Mouse (Mus musculus) fat pad, adult 2 months (tissue): ENCODE results near the gene Sit1.

ENCODE experiments used
- DNase-seq: peaks from one replicate; pipeline ENCODE4 v3.0.0-alpha.2; 2011; ENCODE audit warnings: low read depth, low spot score; ENCODE audit errors: extremely low read depth

Gene Sit1

GRCm38 (mm10) chr4:43483535-43484091 is at the start of gene Sit1:
Gene Sit1, minus strand, starts transcription at chr4:43483734.
- DNase-seq: no peak

DNA sequence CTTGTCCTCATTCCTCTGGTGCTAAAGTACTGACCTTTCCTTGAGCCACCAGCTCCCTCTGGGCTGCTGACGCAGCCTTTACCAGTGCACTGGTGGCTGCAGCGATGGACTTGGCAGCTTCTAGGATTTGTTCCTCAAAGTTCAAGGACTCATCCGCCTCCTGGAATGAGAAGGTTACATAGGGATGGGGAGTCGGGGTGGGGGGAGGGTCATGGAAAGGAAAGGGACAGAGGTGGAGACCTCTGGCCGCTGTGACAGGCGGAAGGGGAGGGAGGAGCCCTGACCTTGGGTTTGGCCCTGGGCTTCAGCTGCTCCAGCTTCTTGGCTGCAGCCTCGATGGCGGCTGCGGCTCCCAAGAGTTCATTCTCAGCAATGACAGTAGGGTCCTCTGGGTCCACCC is 49.7 kb upstream of the Sit1 start:
- DNase-seq: no peak

DNA sequence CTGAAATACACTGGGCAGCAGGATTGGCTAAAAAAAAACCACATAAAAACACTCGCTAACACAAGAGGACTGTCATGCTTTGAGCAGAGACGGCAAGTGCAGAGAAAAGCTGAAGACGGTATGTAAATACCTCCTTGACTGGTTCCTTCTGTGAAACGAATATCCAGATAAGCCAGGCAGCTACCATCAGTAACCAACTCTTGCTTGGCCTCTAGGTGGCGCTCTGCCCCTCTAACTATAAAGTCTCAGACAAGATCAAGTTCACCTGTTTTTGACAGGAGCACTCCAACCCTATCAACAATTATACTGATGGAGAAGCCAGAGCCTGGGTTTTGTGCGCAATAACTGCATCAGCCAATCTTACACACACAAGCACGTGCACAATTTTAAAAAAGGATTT is 47.0 kb upstream of the Sit1 start:
- DNase-seq: no peak

DNA sequence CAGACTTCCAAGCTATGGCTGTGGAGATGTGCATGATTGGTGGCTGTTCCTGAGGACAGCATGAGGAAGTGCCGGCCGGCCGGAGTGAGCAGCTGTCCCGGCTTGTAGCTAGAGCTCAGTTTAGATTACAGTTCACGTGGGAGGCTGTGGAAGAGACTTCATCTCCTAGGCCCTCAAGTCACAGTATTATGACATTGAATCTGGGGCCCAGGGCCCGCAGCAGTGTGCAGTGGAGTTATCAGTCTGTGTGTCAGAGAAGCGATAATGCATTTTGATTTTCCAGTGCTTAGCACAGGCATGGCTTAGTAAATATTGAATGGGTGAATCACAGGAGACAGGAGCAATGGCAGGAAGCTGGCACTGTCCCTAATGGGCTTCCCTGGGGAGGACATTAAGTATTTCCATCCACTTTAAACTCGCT is 46.6 kb upstream of the Sit1 start:
- no peak for DNase-seq

DNA sequence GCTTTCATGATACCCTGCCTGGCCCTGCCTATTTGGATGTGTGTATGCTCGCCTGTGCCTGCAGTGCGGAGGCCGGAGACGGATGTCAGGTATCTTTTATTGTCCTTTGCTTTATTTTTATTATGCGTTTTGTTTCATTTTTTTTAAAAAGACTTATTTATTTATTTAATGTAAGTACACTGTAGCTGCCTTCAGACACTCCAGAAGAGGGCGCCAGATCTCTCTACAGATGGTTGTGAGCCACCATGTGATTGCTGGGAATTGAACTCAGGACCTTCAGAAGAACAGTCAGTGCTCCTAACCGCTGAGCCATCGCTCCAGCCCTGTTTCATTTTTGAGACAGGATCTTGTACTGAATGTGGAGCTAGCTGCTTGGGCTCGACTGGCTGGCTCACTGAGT is 45.0 kb upstream of the Sit1 start:
- no peak for DNase-seq

DNA sequence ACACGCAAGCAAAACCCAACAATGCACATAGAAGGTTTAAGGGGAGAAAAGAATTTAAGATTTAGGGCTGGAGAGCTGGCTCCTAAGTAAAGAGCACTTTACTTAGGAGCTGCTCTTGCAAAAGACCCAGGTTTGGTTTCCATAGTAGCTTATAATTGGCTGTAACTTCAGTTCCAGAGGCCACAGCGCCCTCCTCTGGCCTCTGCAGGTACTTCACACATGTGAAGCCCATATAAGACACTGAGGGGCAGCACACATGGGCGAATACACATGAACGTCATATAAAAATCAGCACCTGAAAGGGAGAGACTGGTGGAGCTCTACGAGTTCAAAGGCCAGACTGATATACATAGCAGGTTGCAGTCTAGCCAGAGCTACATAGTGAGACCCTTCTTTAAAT is 44.3 kb upstream of the Sit1 start:
- no peak for DNase-seq

GRCm38 (mm10) chr4:43519956-43520355 is 36.4 kb upstream of the Sit1 start:
- DNase-seq: no peak

DNA sequence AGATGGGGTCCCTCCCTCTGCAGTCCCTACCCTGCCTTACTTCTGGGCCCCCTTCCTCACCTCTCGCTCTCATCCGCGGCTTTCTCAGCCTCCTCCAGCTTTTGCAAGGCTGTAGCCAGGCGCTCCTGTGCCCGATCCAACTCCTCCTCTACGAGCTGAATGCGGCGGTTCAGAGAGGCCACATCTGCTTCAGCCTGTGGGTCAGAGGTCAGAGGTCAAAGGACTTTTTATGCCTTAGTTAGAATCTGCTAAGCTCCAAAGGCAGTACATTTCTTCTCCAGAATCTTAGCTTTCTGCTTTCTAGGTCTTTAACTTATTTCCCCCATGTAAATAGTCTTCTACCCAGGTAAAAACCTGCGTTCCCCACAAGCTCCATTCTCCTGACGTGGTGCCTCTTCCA is 36.0 kb upstream of the Sit1 start:
- DNase-seq: no peak

DNA sequence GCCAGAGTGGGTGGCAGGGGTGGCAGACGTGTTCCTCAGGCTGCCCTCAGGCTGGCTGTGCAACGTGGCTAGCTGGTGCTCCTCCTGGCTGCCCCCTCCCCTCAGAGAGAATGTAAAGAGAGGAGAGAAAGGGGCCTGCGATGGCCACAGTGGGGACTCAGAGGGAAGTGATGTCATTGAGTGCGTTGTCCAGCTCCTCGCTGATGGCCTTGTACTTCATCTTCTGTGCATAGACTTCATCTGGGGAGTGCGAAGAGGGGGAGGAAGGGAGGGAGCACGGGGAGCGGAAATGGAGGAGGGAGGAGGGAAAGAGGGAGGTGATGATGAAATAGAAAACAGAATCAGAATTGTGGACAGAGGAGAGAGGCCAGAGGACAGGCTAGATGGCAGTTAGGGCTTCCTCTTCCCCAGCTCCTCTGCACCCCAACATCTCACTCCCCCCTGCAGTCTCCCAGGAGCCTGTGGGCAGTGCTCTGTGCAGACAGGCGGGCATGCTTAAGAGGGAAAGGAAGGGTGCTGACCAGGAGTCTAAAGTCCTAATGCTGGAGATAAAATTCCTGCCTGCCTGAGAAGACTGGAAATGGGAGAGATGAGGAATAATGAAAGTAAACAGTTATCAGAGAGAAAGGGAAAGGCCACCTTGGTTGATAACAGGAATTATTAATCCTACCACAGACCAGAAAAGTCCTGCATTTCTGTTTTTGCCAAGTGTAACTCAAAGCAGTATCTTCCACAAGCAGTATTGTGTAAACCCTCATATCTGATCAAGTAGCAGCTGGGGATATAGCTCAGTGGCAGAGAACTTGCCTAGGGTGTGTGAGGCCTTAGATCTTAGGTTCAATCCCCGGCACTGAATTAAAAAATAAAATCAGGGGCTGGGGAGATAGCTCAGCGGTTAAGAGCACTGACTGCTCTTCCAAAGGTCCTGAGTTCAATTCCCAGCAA is 32.5 kb upstream of the Sit1 start:
- no peak for DNase-seq

DNA sequence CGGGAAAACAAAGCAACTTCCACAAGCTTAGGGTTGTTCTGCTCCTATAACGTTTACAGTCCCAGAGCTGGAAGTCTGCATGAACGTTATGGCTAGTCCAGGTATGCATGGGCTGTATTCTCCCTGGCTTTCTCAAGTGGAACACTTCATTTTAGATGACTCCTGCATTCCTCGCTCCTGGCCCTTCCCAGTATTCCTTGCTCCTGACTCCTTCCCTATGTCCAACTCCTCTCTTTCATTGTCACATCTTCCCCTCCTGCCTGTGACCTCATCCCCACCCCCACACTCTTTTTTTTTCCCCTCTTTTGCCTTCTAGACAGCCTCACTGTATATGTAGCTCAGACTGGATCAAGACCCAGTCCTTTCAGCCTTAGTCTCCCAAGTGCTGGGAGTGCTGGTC is 30.3 kb upstream of the Sit1 start:
- no peak for DNase-seq

- no peak for DNase-seq
These were observed 29.8 kb upstream of the Sit1 start for GRCm38 (mm10) chr4:43513300-43513699.

GRCm38 (mm10) chr4:43512653-43513052 is 29.1 kb upstream of the Sit1 start:
- no peak for DNase-seq

- no peak for DNase-seq
These were observed 28.3 kb upstream of the Sit1 start for GRCm38 (mm10) chr4:43511675-43512454.

- no peak for DNase-seq
These were observed 25.6 kb upstream of the Sit1 start for GRCm38 (mm10) chr4:43509109-43509508.

DNA sequence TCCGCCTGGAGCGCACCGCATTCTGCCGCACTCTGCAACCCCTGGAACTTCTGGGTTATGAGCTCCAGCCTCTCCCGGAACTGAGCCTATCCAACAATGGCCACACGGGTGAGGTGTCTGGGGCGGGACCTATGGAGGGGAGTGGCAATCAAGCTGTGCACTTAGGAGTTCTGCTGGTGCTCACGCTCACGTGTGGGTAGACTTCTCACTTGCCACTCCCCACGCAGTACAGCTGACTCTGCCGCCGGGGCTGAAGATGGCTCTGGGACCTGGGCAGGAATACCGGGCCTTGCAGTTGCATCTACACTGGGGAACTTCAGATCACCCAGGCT is 25.1 kb upstream of the Sit1 start:
- DNase-seq: no peak

GRCm38 (mm10) chr4:43507938-43508665 is 24.6 kb upstream of the Sit1 start:
- no peak for DNase-seq

GRCm38 (mm10) chr4:43506536-43507185 is 23.1 kb upstream of the Sit1 start, which contains the start of gene Car9:
Gene Car9, plus strand, starts transcription at chr4:43506966.
- no peak for DNase-seq

- no peak for DNase-seq
These were observed 22.5 kb upstream of the Sit1 start for GRCm38 (mm10) chr4:43506074-43506473.

- no peak for DNase-seq
These were observed 20.7 kb upstream of the Sit1 start for GRCm38 (mm10) chr4:43504269-43504668.

DNA sequence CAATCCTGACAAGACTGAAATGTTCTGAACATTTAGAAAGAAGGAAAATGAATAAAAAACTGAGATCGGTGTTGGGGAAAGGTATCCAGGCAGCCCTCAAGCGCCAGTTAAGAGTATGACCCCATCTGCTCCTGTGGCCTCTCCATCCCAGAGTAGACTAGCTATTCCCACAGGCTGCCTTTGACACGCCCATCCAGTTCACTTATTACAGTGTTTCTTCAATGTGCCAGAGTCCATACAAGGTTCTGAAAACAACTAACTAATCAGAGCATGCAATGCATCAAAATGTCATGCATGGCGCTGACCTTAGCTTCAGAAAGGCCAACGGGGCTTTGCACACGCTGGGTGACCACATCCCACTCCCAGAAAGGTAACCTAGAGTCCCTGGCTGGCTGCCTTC is 20.0 kb upstream of the Sit1 start:
- no peak for DNase-seq

- DNase-seq: no peak
These were observed 19.5 kb upstream of the Sit1 start for GRCm38 (mm10) chr4:43503041-43503440.
